Mouse (Mus musculus): Measurements from ENCODE around the gene Tgfbr3. TPM values are rescaled to one million over a fixed set of nuclear protein-coding genes. Genes with fewer than 3 reads are reported as not detected.

Gene Tgfbr3
- polyA plus RNA-seq, 1 experiment, result 0.71 TPM

DNA sequence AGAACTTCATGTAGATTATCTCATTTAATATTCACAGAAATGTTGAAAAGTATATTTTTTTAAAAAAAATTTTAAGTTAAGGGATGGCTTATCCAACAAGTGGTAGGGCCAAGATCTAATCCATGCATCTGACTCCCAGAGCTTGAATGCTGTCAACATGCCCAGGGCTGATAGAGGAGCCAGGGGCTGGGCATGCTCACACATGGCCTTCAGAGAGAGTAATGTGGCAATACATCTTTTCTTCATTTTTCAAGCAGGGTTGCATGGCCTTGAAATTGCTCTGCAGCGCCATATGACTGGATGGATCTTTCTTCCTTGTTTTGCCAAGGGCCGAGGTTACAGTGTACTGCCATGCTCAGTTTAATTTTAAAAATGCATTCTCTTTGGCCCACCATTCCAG is 185.8 kb downstream of the Tgfbr3 start:
- H3K36me3 ChIP-seq (ENCODE audit: control insufficient read depth, insufficient read depth), result no peaks in the 10 kb centered on the region
- no peak overlapping the region for H3ac ChIP-seq (ENCODE audit: control insufficient read depth, insufficient read length)
- TF ChIP-seq MYOD1 (IDR thresholded peaks at IDR 0.05; ENCODE audit: control insufficient read depth in 1 of 3, insufficient read length in 2 of 3, low read depth in 2 of 3), result no peak
- TF ChIP-seq POLR2AphosphoS2 (IDR thresholded peaks at IDR 0.05; ENCODE audit: insufficient read length, low read depth), result no peak
- TF ChIP-seq POLR2A (IDR thresholded peaks at IDR 0.05; ENCODE audit: insufficient read length, low read depth), result no peak
- no peak overlapping the region for H3K4me3 ChIP-seq
- no peaks in the 10 kb centered on the region for H3K27me3 ChIP-seq (ENCODE audit: control insufficient read depth, insufficient read depth, insufficient read length)
- no peak overlapping the region for H3K4me2 ChIP-seq (ENCODE audit: low read depth)
- H3K79me2 ChIP-seq (ENCODE audit: control insufficient read depth, insufficient read depth), result no peaks in the 10 kb centered on the region

DNA sequence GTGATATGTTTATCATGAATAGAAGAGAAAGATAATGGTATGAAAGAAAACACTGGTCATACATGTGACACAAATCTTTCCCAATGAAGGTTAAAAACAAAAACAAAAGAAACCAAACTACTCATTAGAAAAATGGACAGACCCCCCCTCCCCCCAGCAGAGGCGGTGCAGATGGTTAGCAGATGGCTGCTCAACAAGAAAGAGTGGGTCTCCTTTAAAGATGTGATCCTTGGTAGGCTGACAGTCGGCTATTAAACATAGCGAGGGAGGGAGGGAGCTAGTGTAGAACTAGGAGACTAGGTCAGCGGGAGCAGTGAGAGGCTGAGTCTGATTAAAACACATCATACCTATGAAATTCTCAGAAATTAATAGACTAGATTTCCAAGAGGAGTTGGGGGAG is 186.5 kb downstream of the Tgfbr3 start:
- no peak for TF ChIP-seq REST (IDR thresholded peaks at IDR 0.05; ENCODE audit: insufficient read depth, insufficient read length)
- no peak for TF ChIP-seq E2F4 (IDR thresholded peaks at IDR 0.05; ENCODE audit: insufficient read depth)
- TF ChIP-seq USF1 (IDR thresholded peaks at IDR 0.05; ENCODE audit: low read depth), result no peak
- no peak for TF ChIP-seq MAX (IDR thresholded peaks at IDR 0.05; ENCODE audit: low read depth)
- TF ChIP-seq MYOG (IDR thresholded peaks at IDR 0.05; ENCODE audit: control insufficient read depth in 1 of 3, insufficient read depth in 1 of 3, insufficient read length in 2 of 3, low read depth in 2 of 3), result no peak
- TF ChIP-seq CEBPB (IDR thresholded peaks at IDR 0.05; ENCODE audit: insufficient read depth, poor library complexity, severe bottlenecking), result no peak
- no peak for TF ChIP-seq SRF (IDR thresholded peaks at IDR 0.05; ENCODE audit: control insufficient read depth, insufficient read length, low read depth)
- no peak for TF ChIP-seq TCF3 (IDR thresholded peaks at IDR 0.05; ENCODE audit: insufficient read length, low read depth)
- no peak for TF ChIP-seq POLR2A (IDR thresholded peaks at IDR 0.05; ENCODE audit: insufficient read length, low read depth)
- TF ChIP-seq MYOD1 (IDR thresholded peaks at IDR 0.05; ENCODE audit: control insufficient read depth in 1 of 3, insufficient read length in 2 of 3, low read depth in 2 of 3), result no peak
- no peak for TF ChIP-seq TCF12 (IDR thresholded peaks at IDR 0.05; ENCODE audit: insufficient read depth, poor library complexity, severe bottlenecking)
- no peak for TF ChIP-seq POLR2AphosphoS2 (IDR thresholded peaks at IDR 0.05; ENCODE audit: insufficient read length, low read depth)
- no peaks in the 10 kb centered on the region for H3K79me2 ChIP-seq (ENCODE audit: control insufficient read depth, insufficient read depth)
- no peaks in the 10 kb centered on the region for H3K27me3 ChIP-seq (ENCODE audit: control insufficient read depth, insufficient read depth, insufficient read length)
- no peak overlapping the region for H3ac ChIP-seq (ENCODE audit: control insufficient read depth, insufficient read length)
- no peaks in the 10 kb centered on the region for H3K36me3 ChIP-seq (ENCODE audit: control insufficient read depth, insufficient read depth)
- H3K4me3 ChIP-seq, result no peak overlapping the region
- no peak overlapping the region for H3K4me2 ChIP-seq (ENCODE audit: low read depth)

GRCm38 (mm10) chr5:107101684-107102083 is 187.7 kb downstream of the Tgfbr3 start:
- H3K36me3 ChIP-seq (ENCODE audit: control insufficient read depth, insufficient read depth), result no peaks in the 10 kb centered on the region
- H3K79me2 ChIP-seq (ENCODE audit: control insufficient read depth, insufficient read depth), result no peaks in the 10 kb centered on the region
- no peak overlapping the region for H3K4me2 ChIP-seq (ENCODE audit: low read depth)
- no peaks in the 10 kb centered on the region for H3K27me3 ChIP-seq (ENCODE audit: control insufficient read depth, insufficient read depth, insufficient read length)
- H3ac ChIP-seq (ENCODE audit: control insufficient read depth, insufficient read length), result no peak overlapping the region
- H3K4me3 ChIP-seq, result no peak overlapping the region
- TF ChIP-seq POLR2A (IDR thresholded peaks at IDR 0.05; ENCODE audit: insufficient read length, low read depth) (no peak), TCF12 (IDR thresholded peaks at IDR 0.05; ENCODE audit: insufficient read depth, poor library complexity, severe bottlenecking) (no peak), MYOG (IDR thresholded peaks at IDR 0.05; ENCODE audit: control insufficient read depth in 1 of 3, insufficient read depth in 1 of 3, insufficient read length in 2 of 3, low read depth in 2 of 3) (no peak), MYOD1 (IDR thresholded peaks at IDR 0.05; ENCODE audit: control insufficient read depth in 1 of 3, insufficient read length in 2 of 3, low read depth in 2 of 3) (no peak), USF1 (IDR thresholded peaks at IDR 0.05; ENCODE audit: low read depth) (no peak), SRF (IDR thresholded peaks at IDR 0.05; ENCODE audit: control insufficient read depth, insufficient read length, low read depth) (no peak), REST (IDR thresholded peaks at IDR 0.05; ENCODE audit: insufficient read depth, insufficient read length) (no peak)

GRCm38 (mm10) chr5:107101135-107101534 is 188.3 kb downstream of the Tgfbr3 start:
- Histone ChIP-seq H3K4me3 (no peak overlapping the region), H3K4me2 (ENCODE audit: low read depth) (no peak overlapping the region), H3K36me3 (ENCODE audit: control insufficient read depth, insufficient read depth) (no peaks in the 10 kb centered on the region), H3ac (ENCODE audit: control insufficient read depth, insufficient read length) (no peak overlapping the region), H3K27me3 (ENCODE audit: control insufficient read depth, insufficient read depth, insufficient read length) (no peaks in the 10 kb centered on the region), H3K79me2 (ENCODE audit: control insufficient read depth, insufficient read depth) (no peaks in the 10 kb centered on the region)
- no peak for TF ChIP-seq E2F4 (IDR thresholded peaks at IDR 0.05; ENCODE audit: insufficient read depth)
- TF ChIP-seq USF1 (IDR thresholded peaks at IDR 0.05; ENCODE audit: low read depth), result no peak
- TF ChIP-seq MAX (IDR thresholded peaks at IDR 0.05; ENCODE audit: low read depth), result no peak
- no peak for TF ChIP-seq TCF12 (IDR thresholded peaks at IDR 0.05; ENCODE audit: insufficient read depth, poor library complexity, severe bottlenecking)
- no peak for TF ChIP-seq REST (IDR thresholded peaks at IDR 0.05; ENCODE audit: insufficient read depth, insufficient read length)
- TF ChIP-seq MYOD1 (IDR thresholded peaks at IDR 0.05; ENCODE audit: control insufficient read depth in 1 of 3, insufficient read length in 2 of 3, low read depth in 2 of 3), result no peak
- no peak for TF ChIP-seq POLR2A (IDR thresholded peaks at IDR 0.05; ENCODE audit: insufficient read length, low read depth)
- no peak for TF ChIP-seq SRF (IDR thresholded peaks at IDR 0.05; ENCODE audit: control insufficient read depth, insufficient read length, low read depth)
- no peak for TF ChIP-seq TCF3 (IDR thresholded peaks at IDR 0.05; ENCODE audit: insufficient read length, low read depth)
- TF ChIP-seq POLR2AphosphoS2 (IDR thresholded peaks at IDR 0.05; ENCODE audit: insufficient read length, low read depth), result no peak
- no peak for TF ChIP-seq MYOG (IDR thresholded peaks at IDR 0.05; ENCODE audit: control insufficient read depth in 1 of 3, insufficient read depth in 1 of 3, insufficient read length in 2 of 3, low read depth in 2 of 3)
- no peak for TF ChIP-seq CEBPB (IDR thresholded peaks at IDR 0.05; ENCODE audit: insufficient read depth, poor library complexity, severe bottlenecking)

DNA sequence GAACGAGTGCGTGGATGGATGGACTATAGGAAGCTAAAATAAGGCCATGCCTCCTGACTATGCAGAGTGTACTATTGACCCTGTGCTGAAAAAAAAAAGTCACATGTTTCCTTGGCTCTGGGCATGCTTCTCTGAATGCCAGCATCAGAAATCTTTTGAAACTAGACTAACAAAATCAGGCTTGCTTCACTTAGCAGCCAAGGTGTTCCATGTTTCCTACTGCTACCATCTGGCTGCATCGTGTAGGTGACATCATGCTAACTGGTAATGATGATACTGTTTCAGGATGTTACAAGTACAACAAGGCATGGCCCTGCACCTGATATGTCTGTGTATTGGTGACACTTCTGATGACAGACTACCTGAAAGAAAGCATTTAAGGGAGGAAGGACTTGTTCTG is 189.8 kb downstream of the Tgfbr3 start:
- no peaks in the 10 kb centered on the region for H3K36me3 ChIP-seq (ENCODE audit: control insufficient read depth, insufficient read depth)
- TF ChIP-seq REST (IDR thresholded peaks at IDR 0.05; ENCODE audit: insufficient read depth, insufficient read length) (no peak), E2F4 (IDR thresholded peaks at IDR 0.05; ENCODE audit: insufficient read depth) (no peak), POLR2AphosphoS2 (IDR thresholded peaks at IDR 0.05; ENCODE audit: insufficient read length, low read depth) (no peak), MYOG (IDR thresholded peaks at IDR 0.05; ENCODE audit: control insufficient read depth in 1 of 3, insufficient read depth in 1 of 3, insufficient read length in 2 of 3, low read depth in 2 of 3) (no peak)
- H3K27me3 ChIP-seq (ENCODE audit: control insufficient read depth, insufficient read depth, insufficient read length), result no peaks in the 10 kb centered on the region

More for the DNA sequence above, 189.8 kb downstream of the Tgfbr3 start:
- Histone ChIP-seq H3K79me2 (ENCODE audit: control insufficient read depth, insufficient read depth) (no peaks in the 10 kb centered on the region), H3K4me2 (ENCODE audit: low read depth) (no peak overlapping the region), H3K4me3 (no peak overlapping the region), H3ac (ENCODE audit: control insufficient read depth, insufficient read length) (no peak overlapping the region)

Measured in myocyte (in vitro differentiated cells).